Mouse (Mus musculus): ENCODE results near the gene Fto.

- TF ChIP-seq CTCF (IDR thresholded peaks at IDR 0.05; ENCODE audit: low read depth) = peak; percentile 41
- TF ChIP-seq EP300 (IDR thresholded peaks at IDR 0.05; ENCODE audit: low read depth) = no peak
Measured at GRCm38 (mm10) chr8:91324271-91324670, 10.9 kb downstream of the Fto start.
